Mouse (Mus musculus) MEL (cell line): Measurements from ENCODE around the gene Ppp6r2. TPM values are rescaled to one million over a fixed set of nuclear protein-coding genes. Genes with fewer than 3 reads are reported as not detected.

ENCODE experiments used
- DNase-seq: peaks from one replicate; pipeline ENCODE4 v3.0.0; 2011; ENCODE audit warnings: low read depth, low spot score
- H3K27ac ChIP-seq: 2 replicates; pipeline ENCODE4 v1.5.1; 2012; ENCODE audit warnings: low read depth, mild to moderate bottlenecking, control low read depth, low read length, moderate library complexity; ENCODE audit not compliant: control insufficient read depth
- H3K27me3 ChIP-seq, 2 experiments: fragments of 150-350 bp in 1 of 2; sonication (generic) in 1 of 2; 2 replicates each; pipeline ENCODE4 v1.6.1; 2012; ENCODE audit warnings: low read length in 2 of 2, mild to moderate bottlenecking in 2 of 2, improper control_type of control experiment in 1 of 2, moderate library complexity in 1 of 2; ENCODE audit not compliant: insufficient read depth in 2 of 2, control insufficient read depth in 1 of 2
- H3K36me3 ChIP-seq, 2 experiments: 2 replicates each; pipeline ENCODE4 v1.6.1; 2012 to 2014; ENCODE audit warnings: low read length in 2 of 2, improper control_type of control experiment in 1 of 2, inconsistent platforms in 1 of 2, mild to moderate bottlenecking in 1 of 2; ENCODE audit not compliant: insufficient read depth in 2 of 2, control insufficient read depth in 1 of 2
- H3K4me1 ChIP-seq, 2 experiments: fragments of 150-350 bp in 1 of 2; sonication (generic) in 1 of 2; 2 replicates each; pipeline ENCODE4 v1.6.1; 2012; ENCODE audit warnings: low read length in 2 of 2, improper control_type of control experiment in 1 of 2, mild to moderate bottlenecking in 1 of 2; ENCODE audit not compliant: insufficient read depth in 2 of 2, control insufficient read depth in 1 of 2
- H3K4me3 ChIP-seq, 2 experiments: fragments of 150-350 bp in 1 of 2; sonication (generic) in 1 of 2; 2 replicates each; pipeline ENCODE4 v1.5.1; 2012; ENCODE audit warnings: low read depth in 2 of 2, low read length in 2 of 2, mild to moderate bottlenecking in 2 of 2, moderate library complexity in 2 of 2, control low read depth in 1 of 2, improper control_type of control experiment in 1 of 2; ENCODE audit not compliant: control insufficient read depth in 1 of 2, insufficient read depth in 1 of 2
- H3K79me2 ChIP-seq: 2 replicates; pipeline ENCODE4 v1.6.1; 2012; ENCODE audit warnings: mild to moderate bottlenecking, low read length, moderate library complexity; ENCODE audit not compliant: control insufficient read depth, poor library complexity, insufficient read depth
- H3K9ac ChIP-seq: 2 replicates; pipeline ENCODE4 v1.6.1; 2012; ENCODE audit warnings: low read depth, mild to moderate bottlenecking, control low read depth, low read length, moderate library complexity; ENCODE audit not compliant: control insufficient read depth, poor library complexity, severe bottlenecking
- H3K9me3 ChIP-seq: fragments of 150-350 bp; sonication (generic); replicated peaks from 2 replicates; pipeline ENCODE4 v1.6.1; 2012; ENCODE audit warnings: mild to moderate bottlenecking, low read length, improper control_type of control experiment, moderate library complexity; ENCODE audit not compliant: insufficient read depth
- BHLHE40 ChIP-seq: IDR thresholded peaks from 2 replicates; pipeline ENCODE4 v1.6.1; 2012; ENCODE audit warnings: low read depth, mild to moderate bottlenecking, inconsistent platforms, low read length, improper control_type of control experiment, borderline replicate concordance
- CHD1 ChIP-seq: IDR thresholded peaks from 2 replicates; pipeline ENCODE4 v1.6.1; 2012; ENCODE audit warnings: low read depth, mild to moderate bottlenecking, inconsistent platforms, low read length, improper control_type of control experiment
- CHD2 ChIP-seq: IDR thresholded peaks from 2 replicates; pipeline ENCODE4 v1.6.1; 2011; ENCODE audit warnings: low read length, improper control_type of control experiment
- E2F4 ChIP-seq: IDR thresholded peaks from 2 replicates; pipeline ENCODE4 v1.6.1; 2011; ENCODE audit warnings: low read depth, low read length, improper control_type of control experiment, borderline replicate concordance
- ELF1 ChIP-seq: IDR thresholded peaks from 2 replicates; pipeline ENCODE4 v1.6.1; 2014; ENCODE audit warnings: low read depth, mild to moderate bottlenecking, inconsistent platforms, low read length, improper control_type of control experiment, moderate library complexity
- EP300 ChIP-seq, 2 experiments: IDR thresholded peaks; 2 replicates each; pipeline ENCODE4 v1.6.1; 2011; ENCODE audit warnings: improper control_type of control experiment in 2 of 2, low read length in 2 of 2, low read depth in 1 of 2, mild to moderate bottlenecking in 1 of 2
- ETS1 ChIP-seq: IDR thresholded peaks from 2 replicates; pipeline ENCODE4 v1.6.1; 2012; ENCODE audit warnings: low read depth, mild to moderate bottlenecking, inconsistent platforms, low read length, improper control_type of control experiment, moderate library complexity
- HCFC1 ChIP-seq: IDR thresholded peaks from 2 replicates; pipeline ENCODE4 v1.6.1; 2012; ENCODE audit warnings: low read depth, mild to moderate bottlenecking, inconsistent platforms, low read length, improper control_type of control experiment, moderate library complexity
- JUND ChIP-seq: IDR thresholded peaks from 2 replicates; pipeline ENCODE4 v1.6.1; 2011; ENCODE audit warnings: low read depth, mild to moderate bottlenecking, improper control_type of control experiment, low read length
- KAT2A ChIP-seq: conservative IDR thresholded peaks from 2 replicates; pipeline ENCODE4 v1.6.1; 2012; ENCODE audit warnings: low read depth, low read length, improper control_type of control experiment, inconsistent platforms
- MAFK ChIP-seq: IDR thresholded peaks from 2 replicates; pipeline ENCODE4 v1.6.1; 2011; ENCODE audit warnings: low read depth, mild to moderate bottlenecking, low read length, improper control_type of control experiment, borderline replicate concordance
- MAX ChIP-seq: IDR thresholded peaks from 2 replicates; pipeline ENCODE4 v1.6.1; 2011; ENCODE audit warnings: low read length, improper control_type of control experiment
- MEF2A ChIP-seq: IDR thresholded peaks from 2 replicates; pipeline ENCODE4 v1.6.1; 2014; ENCODE audit warnings: low read depth, mild to moderate bottlenecking, inconsistent platforms, low read length, improper control_type of control experiment; ENCODE audit not compliant: poor library complexity, insufficient replicate concordance, severe bottlenecking; ENCODE audit errors: extremely low read depth
- MXI1 ChIP-seq: IDR thresholded peaks from 2 replicates; pipeline ENCODE4 v1.6.1; 2011; ENCODE audit warnings: mild to moderate bottlenecking, low read depth, low read length, improper control_type of control experiment
- MYB ChIP-seq: IDR thresholded peaks from 2 replicates; pipeline ENCODE4 v1.6.1; 2011; ENCODE audit warnings: mild to moderate bottlenecking, low read depth, low read length, improper control_type of control experiment
- MYC ChIP-seq: IDR thresholded peaks from 2 replicates; pipeline ENCODE4 v1.6.1; 2011; ENCODE audit warnings: low read depth, mild to moderate bottlenecking, low read length, improper control_type of control experiment, moderate library complexity
- NELFE ChIP-seq: IDR thresholded peaks from 2 replicates; pipeline ENCODE4 v1.6.1; 2011; ENCODE audit warnings: low read depth, low read length, improper control_type of control experiment
- NRF1 ChIP-seq: IDR thresholded peaks from 2 replicates; pipeline ENCODE4 v1.6.1; 2014; ENCODE audit warnings: low read depth, mild to moderate bottlenecking, inconsistent platforms, low read length, improper control_type of control experiment, moderate library complexity; ENCODE audit not compliant: poor library complexity, insufficient read depth, severe bottlenecking
- POLR2A ChIP-seq, 2 experiments: IDR thresholded peaks; 2 replicates each; pipeline ENCODE4 v1.6.1; 2011 to 2012; ENCODE audit warnings: low read length in 2 of 2, mild to moderate bottlenecking in 2 of 2, control low read depth in 1 of 2, improper control_type of control experiment in 1 of 2, low read depth in 1 of 2, moderate library complexity in 1 of 2; ENCODE audit not compliant: control insufficient read depth in 1 of 2, insufficient read depth in 1 of 2, poor library complexity in 1 of 2
- POLR2AphosphoS2 ChIP-seq: IDR thresholded peaks from 2 replicates; pipeline ENCODE4 v1.6.1; 2011; ENCODE audit warnings: low read length, improper control_type of control experiment
- POLR2AphosphoS5 ChIP-seq: IDR thresholded peaks from 2 replicates; pipeline ENCODE4 v1.6.1; 2012; ENCODE audit warnings: low read depth, borderline replicate concordance, mild to moderate bottlenecking, inconsistent platforms, low read length, moderate library complexity, mixed read lengths
- RCOR1 ChIP-seq: IDR thresholded peaks from 2 replicates; pipeline ENCODE4 v1.6.1; 2012; ENCODE audit warnings: low read depth, mild to moderate bottlenecking, inconsistent platforms, low read length, improper control_type of control experiment
- SIN3A ChIP-seq: IDR thresholded peaks from 2 replicates; pipeline ENCODE4 v1.6.1; 2012; ENCODE audit warnings: low read length, improper control_type of control experiment, inconsistent platforms
- SMC3 ChIP-seq: IDR thresholded peaks from 2 replicates; pipeline ENCODE4 v1.6.1; 2011; ENCODE audit warnings: low read depth, low read length, improper control_type of control experiment
- TAL1 ChIP-seq: IDR thresholded peaks from 2 replicates; pipeline ENCODE4 v1.6.1; 2012; ENCODE audit warnings: mild to moderate bottlenecking, inconsistent platforms, low read length, moderate library complexity, mixed read lengths
- TBP ChIP-seq: IDR thresholded peaks from 2 replicates; pipeline ENCODE4 v1.8.0; 2011; ENCODE audit warnings: low read depth, low read length, improper control_type of control experiment
- TCF12 ChIP-seq: IDR thresholded peaks from 2 replicates; pipeline ENCODE4 v1.6.1; 2014; ENCODE audit warnings: low read depth, mild to moderate bottlenecking, inconsistent platforms, low read length, improper control_type of control experiment, moderate library complexity
- UBTF ChIP-seq: IDR thresholded peaks from 2 replicates; pipeline ENCODE4 v1.6.1; 2012; ENCODE audit warnings: low read depth, mild to moderate bottlenecking, inconsistent platforms, low read length, improper control_type of control experiment, moderate library complexity, borderline replicate concordance; ENCODE audit not compliant: insufficient read depth
- ZC3H11A ChIP-seq: IDR thresholded peaks from 2 replicates; pipeline ENCODE4 v1.6.1; 2012; ENCODE audit warnings: low read depth, mild to moderate bottlenecking, inconsistent platforms, low read length, improper control_type of control experiment
- ZKSCAN1 ChIP-seq: IDR thresholded peaks from 2 replicates; pipeline ENCODE4 v1.6.1; 2012; ENCODE audit warnings: low read depth, mild to moderate bottlenecking, inconsistent platforms, low read length, improper control_type of control experiment, moderate library complexity
- ZMIZ1 ChIP-seq: IDR thresholded peaks from 2 replicates; pipeline ENCODE4 v1.6.1; 2012; ENCODE audit warnings: low read depth, mild to moderate bottlenecking, inconsistent platforms, low read length, improper control_type of control experiment, moderate library complexity
- ZNF384 ChIP-seq: IDR thresholded peaks from 2 replicates; pipeline ENCODE4 v1.6.1; 2012; ENCODE audit warnings: low read depth, mild to moderate bottlenecking, inconsistent platforms, low read length, improper control_type of control experiment
- polyA plus RNA-seq, 2 experiments: library from polyadenylated mRNA; stranded (reverse) in 1 of 2; unstranded in 1 of 2; fragments of >175 nt in 1 of 2; fragments of >200 nt in 1 of 2; gene quantifications; 2 replicates each; pipeline versions ENCODE4 v1.2.1 to v1.2.4; 2012; ENCODE audit warnings: low replicate concordance in 2 of 2, low read depth in 1 of 2; ENCODE audit not compliant: insufficient read length in 2 of 2, insufficient read depth in 1 of 2, missing spikeins in 1 of 2
- total RNA-seq: library from RNA; depleted of rRNA; stranded (reverse); fragments of 300-350 nt; gene quantifications from 2 replicates; pipeline ENCODE4 v1.2.3, GENCODE M21; 2012

Gene Ppp6r2
- total and polyA plus RNA-seq, 3 experiments = 15.5 to 23.2 TPM; not detected in 1

GRCm38 (mm10) chr15:89309962-89310498, 98.7 kb downstream of the Ppp6r2 start:
- Histone ChIP-seq H3K9me3 (no peaks in the 10 kb centered on the region), H3K4me3 (no peak overlapping the region), H3K27me3 (no peaks in the 10 kb centered on the region), H3K79me2 (peaks cover 70% of the 10 kb centered on the region), H3K36me3 (peaks cover 0 to 23% of the 10 kb centered on the region in 2 experiments), H3K4me1 (peaks cover 13 to 35% of the 10 kb centered on the region in 2 experiments), H3K27ac (peak overlapping the region; percentile 13), H3K9ac (peak overlapping the region; percentile 38)
- TF ChIP-seq CHD1 (no peak), EP300 (IDR thresholded peaks at IDR 0.05; ENCODE audit: low read depth in 1 of 2, low read length in 2 of 2) (peak in 1 of 2 experiments; percentile 57; a peak in 2 of 4 replicates), ZC3H11A (no peak), MXI1 (peak; percentile 73), ZNF384 (no peak), NRF1 (no peak), HCFC1 (no peak), MAX (no peak; the same call in 1 of the 2 replicates), MEF2A (no peak), TAL1 (peak; percentile 54), ETS1 (peak; percentile 28; the same call in 1 of the 2 replicates), POLR2AphosphoS2 (no peak), POLR2AphosphoS5 (no peak), E2F4 (no peak), SIN3A (no peak), BHLHE40 (no peak), SMC3 (no peak), MYB (no peak), KAT2A (no peak), UBTF (no peak), TBP (no peak), CHD2 (no peak), ZMIZ1 (no peak), POLR2A (IDR thresholded peaks at IDR 0.05; ENCODE audit: control insufficient read depth in 1 of 2, insufficient read depth in 1 of 2, low read depth in 1 of 2, low read length in 2 of 2, poor library complexity in 1 of 2) (no peak), ZKSCAN1 (no peak), RCOR1 (no peak), NELFE (no peak), JUND (no peak), MYC (no peak), TCF12 (no peak), ELF1 (no peak), MAFK (no peak)
- DNase-seq = peak; percentile 75
